Mouse (Mus musculus) urinary bladder, postnatal 25 days (tissue): ENCODE data around the gene Cyp2c29.
"Not testable (repeated sequence)": the region's sequence is repeated elsewhere in the genome, so short reads cannot be mapped to it uniquely, and the experiment has no call there.

ENCODE experiments used
- DNase-seq: peaks from one replicate; pipeline ENCODE4 v3.0.0; 2022; ENCODE audit warnings: low spot score

Cyp2c29 gene

DNA sequence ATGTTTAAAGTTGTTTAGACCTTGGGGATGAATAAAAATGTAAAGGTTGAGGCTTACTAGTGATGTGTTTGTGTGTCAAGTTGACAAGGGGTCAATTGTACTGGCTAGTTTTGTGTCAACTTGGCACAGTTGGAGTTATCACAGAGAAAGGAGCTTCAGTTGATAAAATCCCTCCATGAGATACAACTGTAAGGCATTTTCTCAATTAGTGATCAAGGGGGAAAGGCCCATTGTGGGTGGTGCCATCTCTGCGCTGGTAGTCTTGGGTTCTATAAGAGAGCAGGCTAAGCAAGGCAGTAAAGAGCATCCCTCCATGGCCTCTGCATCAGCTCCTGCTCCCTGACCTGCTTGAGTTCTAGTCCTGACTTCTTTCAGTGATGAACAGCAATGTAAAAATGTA, at the start of gene Cyp2c29:
TSS of gene Cyp2c29 (plus strand) at position 301 of the 400 bp plus-strand sequence.
- DNase-seq: not testable (repeated sequence)

DNA sequence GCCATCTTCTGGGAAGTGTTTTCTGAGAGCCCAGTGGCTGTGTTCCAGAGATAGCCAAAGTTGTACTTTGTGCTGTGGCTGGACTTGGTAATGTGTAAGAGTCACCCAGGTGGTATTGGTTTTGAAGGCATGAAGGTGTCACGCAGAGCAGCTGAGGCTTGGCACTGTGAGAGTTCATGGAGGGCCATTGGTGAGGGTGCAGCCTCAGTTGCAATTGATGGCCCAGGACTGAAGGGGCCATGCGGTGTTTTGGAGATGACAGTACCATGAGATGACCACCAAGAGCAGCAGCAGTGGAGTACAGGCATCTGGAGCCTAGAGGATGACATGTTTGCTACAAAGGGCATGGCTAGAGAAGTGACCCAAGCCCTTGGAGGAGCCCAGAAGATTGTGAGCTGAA, 2.2 kb upstream of the Cyp2c29 start:
- DNase-seq: not testable (repeated sequence)

DNA sequence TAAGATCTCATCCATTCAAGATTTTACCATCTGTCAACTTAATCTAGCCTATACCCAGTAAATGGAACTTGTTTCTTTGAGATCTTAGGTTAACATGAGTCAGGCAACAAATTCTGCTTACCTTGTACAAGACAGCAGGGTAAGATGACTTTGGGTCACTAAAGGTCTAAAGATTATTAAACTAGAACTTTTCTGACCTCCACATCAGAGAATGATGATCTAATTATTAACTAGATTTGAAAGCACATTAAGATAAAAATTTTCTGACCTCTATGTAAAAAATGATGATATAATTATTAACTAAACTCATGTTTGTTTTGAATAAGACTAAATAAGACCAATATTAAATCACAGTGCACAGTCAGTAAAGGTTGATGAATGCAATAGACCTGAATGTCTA, 13.6 kb downstream of the Cyp2c29 start:
- no peak for DNase-seq

DNA sequence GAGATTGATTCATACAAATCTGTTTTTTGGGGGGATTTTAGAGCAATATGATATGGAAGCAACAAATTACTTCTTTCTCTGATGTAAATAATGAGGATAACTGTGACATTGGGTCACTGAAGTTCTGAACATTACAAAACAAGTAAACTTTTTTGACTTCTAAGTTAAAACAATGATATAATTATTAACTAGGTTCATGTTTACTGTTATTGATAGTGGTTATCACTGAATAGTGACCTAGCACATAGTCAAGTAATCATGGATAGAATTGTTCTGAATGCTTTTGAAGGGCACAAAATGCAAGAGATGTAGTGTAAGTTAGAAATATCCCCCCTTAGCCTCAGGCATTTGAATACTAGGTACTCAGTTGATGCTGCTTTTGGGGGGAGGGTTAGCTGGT, 16.4 kb downstream of the Cyp2c29 start:
- DNase-seq: no peak

DNA sequence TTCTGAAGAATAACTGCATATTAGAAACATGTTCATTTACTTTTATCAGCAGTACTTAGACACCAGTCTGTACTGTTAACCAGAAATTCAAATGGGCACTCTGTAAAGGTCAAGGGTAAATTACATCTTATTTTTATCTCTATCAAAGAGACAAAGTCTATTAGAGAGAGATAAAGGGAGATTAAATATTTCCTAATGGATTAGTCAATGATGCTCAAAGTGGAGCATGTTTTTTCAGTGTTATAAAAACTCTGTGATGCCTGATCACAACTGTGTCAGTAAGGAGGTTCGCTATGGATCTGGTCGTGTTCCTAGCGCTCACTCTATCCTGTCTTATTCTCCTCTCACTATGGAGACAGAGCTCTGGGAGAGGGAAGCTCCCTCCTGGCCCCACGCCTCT, 17.6 kb downstream of the Cyp2c29 start:
- no peak for DNase-seq

DNA sequence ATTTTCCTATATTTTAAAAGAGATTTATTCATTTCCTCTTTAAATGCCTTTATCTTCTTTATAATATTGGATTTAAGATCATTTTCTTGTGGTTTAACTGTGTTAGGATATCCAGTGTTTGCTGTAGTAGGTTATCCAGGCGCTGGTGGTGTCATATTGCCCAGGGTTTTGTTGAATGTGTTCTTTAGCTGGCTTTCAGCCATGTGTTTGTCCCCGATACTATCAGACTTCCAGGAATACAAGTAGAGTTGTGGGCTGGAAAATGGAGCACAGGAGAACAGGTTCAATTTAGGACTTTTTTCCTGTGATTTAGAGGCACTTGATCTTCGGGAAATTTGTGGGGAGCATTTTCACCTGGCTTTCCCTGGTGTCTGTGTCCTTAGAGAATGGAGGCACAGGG, 19.8 kb downstream of the Cyp2c29 start:
- no peak for DNase-seq
